Mouse (Mus musculus) small intestine, adult 2 months (tissue): ENCODE data around the gene Polr1e.

ENCODE experiments used
- CTCF ChIP-seq: fragments of 200-500 bp; IDR thresholded peaks from 2 replicates; pipeline ENCODE4 v1.5.1; 2012; ENCODE audit warnings: low read depth, mild to moderate bottlenecking, control low read depth, inconsistent platforms, low read length, moderate library complexity, mixed read lengths; ENCODE audit not compliant: insufficient replicate concordance, insufficient read length; ENCODE audit errors: extremely low read depth
- POLR2A ChIP-seq: fragments of 200-500 bp; IDR thresholded peaks from 2 replicates; pipeline ENCODE4 v1.6.1; 2012; ENCODE audit warnings: low read depth, mild to moderate bottlenecking, control low read depth, inconsistent platforms, low read length, moderate library complexity

- no peak for TF ChIP-seq POLR2A
- TF ChIP-seq CTCF, result no peak
Observed at GRCm38 (mm10) chr4:45019009-45019408, 626 bp downstream of the Polr1e start.
